8 mouse cellular contexts compared by ENCODE assay signal in the genomic region with DNA sequence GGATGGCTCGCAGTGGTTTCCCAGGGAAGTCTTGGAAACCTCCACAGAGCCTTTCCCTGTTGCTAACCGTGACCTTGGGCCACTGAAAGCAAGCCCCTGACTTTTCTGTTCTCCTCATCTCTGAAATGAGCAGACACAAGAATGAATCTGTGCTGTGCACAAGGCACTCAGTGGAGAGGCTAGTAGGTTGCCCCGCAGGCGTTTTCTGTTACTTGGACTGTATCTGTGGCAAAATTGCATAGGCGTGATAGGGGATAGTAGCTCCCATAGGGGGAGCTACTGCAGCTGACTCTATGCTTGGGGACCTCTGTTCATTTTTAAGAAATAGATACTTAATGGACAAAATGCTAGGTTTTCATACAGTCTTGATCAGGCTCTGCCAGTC. TPM values are rescaled to one million over a fixed set of nuclear protein-coding genes. Genes with fewer than 3 reads are reported as not detected.
A peak's percentile ranks its signal among the peaks of the same experiment; 100 is the strongest.
DNase-seq lines count a peak whose midpoint lies in the region; ATAC-seq lines count a peak whose summit lies in the region.

No protein-coding gene starts in this region.

- peaks cover 7% of the 10 kb centered on the region for H3K4me1 ChIP-seq in heart, embryonic 12.5 days (replicated peaks)
- peaks cover 6% of the 10 kb centered on the region; the same call in 1 of the 2 replicates for H3K4me1 ChIP-seq in forebrain, embryonic 14.5 days (ENCODE audit: control insufficient read depth, insufficient read depth, low read length)

- no peak for DNase-seq in heart, adult 8-10 months (ENCODE audit: low spot score)
- peak; percentile 58 for DNase-seq in ES-CJ7 (ENCODE audit: low read depth, low spot score)
- peak; percentile 27 for DNase-seq in forebrain, embryonic 14.5 days (ENCODE audit: low spot score)
- DNase-seq in right cerebral cortex, postnatal 36 days (ENCODE audit: low spot score in 2 of 2) = no peak
- DNase-seq in thymus, postnatal 0 days (ENCODE audit: low spot score) = no peak
- no peak for DNase-seq in kidney, postnatal 14 days

- H3K4me3 ChIP-seq in heart, embryonic 12.5 days = peak overlapping the region; percentile 62
- H3K4me3 ChIP-seq in forebrain, embryonic 14.5 days (ENCODE audit: low read depth, low read length) = peak overlapping the region; percentile 66
- H3K4me3 ChIP-seq in macrophage (ENCODE audit: inconsistent target) = peak overlapping the region; percentile 44

- peak overlapping the region; percentile 79 for H3K4me2 ChIP-seq in heart, embryonic 12.5 days
- H3K4me2 ChIP-seq in forebrain, embryonic 14.5 days (ENCODE audit: low read length) = peak overlapping the region; percentile 86

- WGBS in heart, embryonic 12.5 days = 25% methylated on average over 5 of the region's 5 CpGs
- 20% methylated on average over 5 of the region's 5 CpGs for WGBS in forebrain, embryonic 14.5 days
- 24% methylated on average over 5 of the region's 5 CpGs for whole genome bisulfite sequencing in macrophage (ENCODE audit: missing documents)

- H3K27me3 ChIP-seq in heart, embryonic 12.5 days (replicated peaks) = no peaks in the 10 kb centered on the region
- no peaks in the 10 kb centered on the region for H3K27me3 ChIP-seq in forebrain, embryonic 14.5 days (replicated peaks; ENCODE audit: control insufficient read depth, insufficient read depth, low read length)

- no peak overlapping the region for H3K27ac ChIP-seq in heart, embryonic 12.5 days (ENCODE audit: poor library complexity, severe bottlenecking)
- H3K27ac ChIP-seq in forebrain, embryonic 14.5 days (ENCODE audit: low read depth, low read length) = 0 out of 2 replicates have a peak overlapping the region, but pooled peaks have one; percentile 77
- no peak overlapping the region for H3K27ac ChIP-seq in macrophage

- ATAC-seq in heart, embryonic 12.5 days (ENCODE audit: insufficient number of reproducible peaks, low FRiP score) = no peak
- ATAC-seq in forebrain, embryonic 14.5 days = no peak

- H3K36me3 ChIP-seq in heart, embryonic 12.5 days = no peaks in the 10 kb centered on the region
- no peaks in the 10 kb centered on the region for H3K36me3 ChIP-seq in forebrain, embryonic 14.5 days (ENCODE audit: control insufficient read depth, insufficient read depth, low read length)
- H3K36me3 ChIP-seq in macrophage (ENCODE audit: inconsistent target) = no peaks in the 10 kb centered on the region

- H3K79me2 ChIP-seq in macrophage (ENCODE audit: inconsistent target) = no peaks in the 10 kb centered on the region

- no peaks in the 10 kb centered on the region for H3K9me3 ChIP-seq in heart, embryonic 12.5 days (replicated peaks)
- H3K9me3 ChIP-seq in forebrain, embryonic 14.5 days (replicated peaks; ENCODE audit: control insufficient read depth, low read length) = no peaks in the 10 kb centered on the region

- peak overlapping the region; percentile 74 for H3K9ac ChIP-seq in heart, embryonic 12.5 days
- H3K9ac ChIP-seq in forebrain, embryonic 14.5 days (ENCODE audit: low read length) = peak overlapping the region; percentile 70

RNA-seq across cellular contexts. Expression of a gene that starts 0.7 kb away (rescaled TPM):
- 10.4 and 11.4 TPM in 2 replicates for polyA plus RNA-seq in heart, embryonic 12.5 days (2016; fragmentation: Nextera tagmentation; extraction: Ambion mirVana)
- 1 to 10 TPM; 3.8 to 6.4 (median 5.2) TPM for total RNA-seq in heart, adult 8-10 months (2022)
- 8.9 and 9.3 TPM in 2 replicates for polyA plus RNA-seq in forebrain, embryonic 14.5 days (2014; fragmentation: Nextera tagmentation; extraction: Ambion mirVana)
- total RNA-seq in macrophage (2018; cell fraction: chromatin; rRNA removed) = 100 to 1,000 TPM in 2 of 26 experiments, 10 to 100 TPM in 24; 34.4 to 119 (median 85.6) TPM
- total RNA-seq in macrophage (2018; cell fraction: cytosol; rRNA removed) = 10 to 100 TPM in 3 of 26 experiments, 1 to 10 TPM in 23; 5.3 to 11.0 (median 6.6) TPM
- 10 to 100 TPM; 17.1 to 83.7 (median 47.3) TPM for total RNA-seq in macrophage (2018; cell fraction: nucleus; rRNA removed)
- 5.2 to 6.9 TPM (median 6.6 TPM) in 3 replicates for polyA plus RNA-seq in macrophage (2018)
- 8.9 and 11.5 TPM in 2 replicates for polyA plus RNA-seq in thymus, postnatal 0 days (2015; fragmentation: Nextera tagmentation; extraction: Ambion mirVana)

RNA-seq across cellular contexts. Expression of a gene that starts 22.3 kb away (rescaled TPM):
- not detected in 2 replicates for polyA plus RNA-seq in heart, embryonic 12.5 days (2016; fragmentation: Nextera tagmentation; extraction: Ambion mirVana)
- total RNA-seq in heart, adult 8-10 months (2022) = not detected
- not detected in 2 replicates for polyA plus RNA-seq in forebrain, embryonic 14.5 days (2014; fragmentation: Nextera tagmentation; extraction: Ambion mirVana)
- total RNA-seq in macrophage (2018; cell fraction: chromatin; rRNA removed) = not detected
- not detected for total RNA-seq in macrophage (2018; cell fraction: cytosol; rRNA removed)
- total RNA-seq in macrophage (2018; cell fraction: nucleus; rRNA removed) = not detected
- polyA plus RNA-seq in macrophage (2018) = not detected in 3 replicates
- not detected in 2 replicates for polyA plus RNA-seq in thymus, postnatal 0 days (2015; fragmentation: Nextera tagmentation; extraction: Ambion mirVana)

Comparison
In these comparisons a context has a peak if more than half of its experiments do, and no peak if none do; other contexts are left out.
1. DNase-seq: peak in ES-CJ7 (single experiment) and forebrain, embryonic 14.5 days (single experiment); none in heart, adult 8-10 months (single experiment), right cerebral cortex, postnatal 36 days (0 of 2), thymus, postnatal 0 days (single experiment) and kidney, postnatal 14 days (single experiment).
2. Peak in every context shown above with its lines, with median percentiles within 50 percentile points of each other: H3K4me3 ChIP-seq.